ENCODE assay signal across 29 mouse cellular contexts in the genomic region with DNA sequence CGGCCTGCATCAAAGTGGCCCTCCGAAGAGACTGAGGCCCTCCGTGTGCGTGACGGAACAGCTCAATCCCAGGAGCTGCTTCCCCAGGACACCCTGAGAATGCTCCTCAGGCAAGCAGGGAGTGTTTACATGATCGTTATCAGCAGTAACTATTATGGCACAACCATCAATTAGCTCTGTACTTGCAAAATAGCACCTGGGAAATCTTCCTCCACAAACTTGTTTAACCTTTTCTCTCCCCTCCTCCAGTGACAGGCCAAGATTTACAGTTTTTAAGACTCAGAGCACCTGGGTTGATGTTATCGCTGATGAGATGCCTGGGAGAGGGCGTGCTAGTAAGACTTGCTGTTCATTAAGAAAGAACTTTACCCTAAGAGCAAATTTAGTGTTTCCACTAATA.
DNase-seq lines count a peak whose midpoint lies in the region; ATAC-seq lines count a peak whose summit lies in the region.
"Had no signal": no experiment of that assay in that cellular context is flagged by ENCODE, and none has a peak within 500 bp of the region (broad histone marks: within the 10 kb centered on the region; RNA-seq: fewer than 3 reads in every experiment).

No protein-coding gene starts in this region.

- WGBS in limb, embryonic 11.5 days, result 30% methylated on average over 8 of the region's 8 CpGs
- 35% methylated on average over 8 of the region's 8 CpGs for WGBS in limb, embryonic 10.5 days
- WGBS in limb, embryonic 15.5 days, result 38% methylated on average over 8 of the region's 8 CpGs

- H3K4me3 ChIP-seq in limb, embryonic 11.5 days (ENCODE audit: low read depth, low read length), result no peak overlapping the region
- H3K4me3 ChIP-seq in limb, embryonic 10.5 days, result no peak overlapping the region
- no peak overlapping the region for H3K4me3 ChIP-seq in limb, embryonic 15.5 days
- H3K4me3 ChIP-seq: embryonic facial prominence, embryonic 15.5 days; forebrain, embryonic 12.5 days; forebrain, embryonic 15.5 days; gastrocnemius, adult 2 months; heart, embryonic 12.5 days; heart, embryonic 15.5 days; hindbrain, embryonic 10.5 days; hindbrain, embryonic 13.5 days had no signal

- no peaks in the 10 kb centered on the region for H3K9me3 ChIP-seq in limb, embryonic 11.5 days (ENCODE audit: control insufficient read depth, low read length)
- H3K9me3 ChIP-seq in limb, embryonic 10.5 days (replicated peaks), result no peaks in the 10 kb centered on the region
- no peaks in the 10 kb centered on the region for H3K9me3 ChIP-seq in limb, embryonic 15.5 days
- H3K9me3 ChIP-seq: embryonic facial prominence, embryonic 15.5 days; forebrain, embryonic 12.5 days; forebrain, embryonic 15.5 days; heart, embryonic 12.5 days; heart, embryonic 15.5 days; hindbrain, embryonic 10.5 days; hindbrain, embryonic 13.5 days had no signal

- H3K36me3 ChIP-seq in limb, embryonic 11.5 days (ENCODE audit: control insufficient read depth, insufficient read depth, low read length), result no peaks in the 10 kb centered on the region
- H3K36me3 ChIP-seq in limb, embryonic 10.5 days, result no peaks in the 10 kb centered on the region
- no peaks in the 10 kb centered on the region for H3K36me3 ChIP-seq in limb, embryonic 15.5 days
- H3K36me3 ChIP-seq: embryonic facial prominence, embryonic 15.5 days; forebrain, embryonic 12.5 days; forebrain, embryonic 15.5 days; heart, embryonic 12.5 days; heart, embryonic 15.5 days; hindbrain, embryonic 10.5 days; hindbrain, embryonic 13.5 days had no signal

- DNase-seq in embryo, embryonic 10.5 days (ENCODE audit: low spot score), result peak; percentile 14
- DNase-seq in embryo, embryonic 10 days (ENCODE audit: low spot score), result no peak
- peak; percentile 23 for DNase-seq in limb, embryonic 11.5 days (ENCODE audit: low spot score)
- no peak for DNase-seq in limb, embryonic 10.5 days (ENCODE audit: low spot score)
- DNase-seq in forelimb bud, embryonic 11.5 days (ENCODE audit: low read depth, low spot score), result peak; percentile 25
- DNase-seq in thymus, postnatal 10 days (ENCODE audit: low spot score in 2 of 2), result no peak
- DNase-seq: adrenal gland, adult 2 months; adrenal gland, postnatal 14 days; B cell, adult 2 months; cerebellum, adult 11 months; cerebellum, adult 2 months; cerebellum, adult 9-11 months; cerebellum, postnatal 25 days; gastrocnemius, adult 2 months; gastrocnemius, postnatal 14 days; heart, adult 18-20 months; heart, postnatal 10 days; heart, postnatal 36 days had no signal

- no peak overlapping the region for H3K27ac ChIP-seq in limb, embryonic 11.5 days (replicated peaks; ENCODE audit: low read depth, low read length)
- no peak overlapping the region for H3K27ac ChIP-seq in limb, embryonic 10.5 days
- no peak overlapping the region for H3K27ac ChIP-seq in limb, embryonic 15.5 days
- H3K27ac ChIP-seq: forebrain, embryonic 12.5 days; forebrain, embryonic 15.5 days; gastrocnemius, adult 2 months; heart, embryonic 15.5 days; hindbrain, embryonic 10.5 days; hindbrain, embryonic 13.5 days had no signal

- 0 out of 2 replicates have a peak, but pooled peaks cover 2% of the 10 kb centered on the region for H3K4me1 ChIP-seq in limb, embryonic 11.5 days (ENCODE audit: control insufficient read depth, insufficient read depth, low read length)
- H3K4me1 ChIP-seq in limb, embryonic 10.5 days, result peaks cover 18% of the 10 kb centered on the region
- peaks cover 8% of the 10 kb centered on the region; the same call in 1 of the 2 replicates for H3K4me1 ChIP-seq in limb, embryonic 15.5 days
- H3K4me1 ChIP-seq: heart, embryonic 12.5 days had no signal

- H3K27me3 ChIP-seq in limb, embryonic 11.5 days (ENCODE audit: control insufficient read depth, insufficient read depth, low read length), result no peaks in the 10 kb centered on the region
- H3K27me3 ChIP-seq in limb, embryonic 10.5 days (ENCODE audit: low read depth, poor library complexity, severe bottlenecking), result peaks cover 41% of the 10 kb centered on the region; the same call in 1 of the 2 replicates
- no peaks in the 10 kb centered on the region for H3K27me3 ChIP-seq in limb, embryonic 15.5 days
- H3K27me3 ChIP-seq: embryonic facial prominence, embryonic 15.5 days; forebrain, embryonic 12.5 days; forebrain, embryonic 15.5 days; heart, embryonic 12.5 days; heart, embryonic 15.5 days had no signal

- no peak overlapping the region for H3K9ac ChIP-seq in limb, embryonic 11.5 days (ENCODE audit: low read length)
- H3K9ac ChIP-seq in limb, embryonic 15.5 days, result no peak overlapping the region
- H3K9ac ChIP-seq: embryonic facial prominence, embryonic 15.5 days; forebrain, embryonic 12.5 days; forebrain, embryonic 15.5 days; heart, embryonic 12.5 days; heart, embryonic 15.5 days; hindbrain, embryonic 13.5 days had no signal

- no peak overlapping the region for H3K4me2 ChIP-seq in limb, embryonic 11.5 days (ENCODE audit: low read depth, severe bottlenecking)
- H3K4me2 ChIP-seq in limb, embryonic 15.5 days, result no peak overlapping the region
- H3K4me2 ChIP-seq: embryonic facial prominence, embryonic 15.5 days; forebrain, embryonic 12.5 days; forebrain, embryonic 15.5 days; heart, embryonic 12.5 days; heart, embryonic 15.5 days; hindbrain, embryonic 13.5 days had no signal

- ATAC-seq in limb, embryonic 11.5 days (ENCODE audit: insufficient number of reproducible peaks, low FRiP score, low TSS enrichment, low read depth), result no peak
- ATAC-seq in limb, embryonic 15.5 days (ENCODE audit: insufficient number of reproducible peaks, low FRiP score, low TSS enrichment, low read depth), result peak; percentile 40; the same call in 1 of the 2 replicates
- ATAC-seq in megakaryocyte progenitor cell, adult 5-6 weeks (replicated peaks; ENCODE audit: poor library complexity), result no peak
- ATAC-seq: forebrain, embryonic 15.5 days; hindbrain, embryonic 16.5 days; intestine, embryonic 16.5 days had no signal

Comparison
In these comparisons a context has a peak if more than half of its experiments do, and no peak if none do; other contexts are left out.
1. DNase-seq: peak in embryo, embryonic 10.5 days (single experiment), limb, embryonic 11.5 days (single experiment) and forelimb bud, embryonic 11.5 days (single experiment); none in embryo, embryonic 10 days (single experiment), limb, embryonic 10.5 days (single experiment) and thymus, postnatal 10 days (0 of 2).